In genomic region chr1:125974649-125975048, GRCm38 (mm10) we compare ENCODE assay signal across 18 mouse cellular contexts.
"Had no signal": no experiment of that assay in that cellular context is flagged by ENCODE, and none has a peak within 500 bp of the region (broad histone marks: within the 10 kb centered on the region; RNA-seq: fewer than 3 reads in every experiment).

No protein-coding gene starts in this region.

- H3K4me1 ChIP-seq: liver, embryonic 12.5 days; neural tube, embryonic 15.5 days had no signal

- H3K27ac ChIP-seq: liver, embryonic 12.5 days; liver, embryonic 14.5 days; midbrain, embryonic 10.5 days; midbrain, embryonic 13.5 days; neural tube, embryonic 13.5 days; neural tube, embryonic 15.5 days had no signal

- H3K4me3 ChIP-seq: liver, embryonic 12.5 days; midbrain, embryonic 10.5 days; midbrain, embryonic 13.5 days; myocyte; neural tube, embryonic 13.5 days; neural tube, embryonic 15.5 days had no signal

- H3K9me3 ChIP-seq: liver, embryonic 12.5 days; midbrain, embryonic 10.5 days; midbrain, embryonic 13.5 days; neural tube, embryonic 13.5 days; neural tube, embryonic 15.5 days had no signal

- DNase-seq: lung, adult 18-20 months; lung, embryonic 14.5 days; lung, postnatal 10 days; lung, postnatal 4 days; retina, postnatal 1 day; right cerebral cortex, postnatal 25 days; right cerebral cortex, postnatal 4 days; spleen, adult 18-20 months; thymus, adult 2 months; thymus, postnatal 25 days; thymus, postnatal 4 days had no signal

- H3K36me3 ChIP-seq: liver, embryonic 12.5 days; midbrain, embryonic 13.5 days; neural tube, embryonic 13.5 days; neural tube, embryonic 15.5 days had no signal

- H3K27me3 ChIP-seq: liver, embryonic 12.5 days; midbrain, embryonic 13.5 days; neural tube, embryonic 13.5 days; neural tube, embryonic 15.5 days had no signal
